Mouse (Mus musculus): ENCODE measurements at regions not wholly inside any gene's neighbourhood (a gene's known extent, or its start where the extent isn't known, plus 50 kb on each side); places are given as distances from the start of the nearest gene placed in this dataset.

GRCm38 (mm10) chr11:71414403-71415140 is 184.0 kb upstream of the Nlrp1b start:
- no peak for TF ChIP-seq CTCF (IDR thresholded peaks at IDR 0.05; ENCODE audit: low read depth, low read length)
- no peak for TF ChIP-seq POLR2A (IDR thresholded peaks at IDR 0.05; ENCODE audit: borderline replicate concordance, low read depth, low read length)
